Mouse (Mus musculus): Measurements from ENCODE around the gene Ptcd2. TPM values are rescaled to one million over a fixed set of nuclear protein-coding genes. Genes with fewer than 3 reads are reported as not detected.

The Ptcd2 gene
- polyA plus RNA-seq, 1 experiment from 2014 or later = 51.8 TPM

- Histone ChIP-seq H3K4me3 (no peak overlapping the region), H3K36me3 (peaks cover 7% of the 10 kb centered on the region), H3K9me3 (no peaks in the 10 kb centered on the region), H3K27me3 (ENCODE audit: insufficient read depth, poor library complexity, severe bottlenecking) (no peaks in the 10 kb centered on the region), H3K27ac (no peak overlapping the region), H3K4me1 (replicated peaks) (0 out of 2 replicates have a peak, but pooled peaks cover 3% of the 10 kb centered on the region)
- no peak for DNase-seq (ENCODE audit: low spot score)
- 76% methylated on average over 15 of the region's 15 CpGs for WGBS
Measured at GRCm38 (mm10) chr13:99314657-99315181, 29.8 kb downstream of the Ptcd2 start.

GRCm38 (mm10) chr13:99314098-99314497 lies 30.4 kb downstream of the Ptcd2 start:
- no peak for DNase-seq (ENCODE audit: low spot score)
- H3K4me3 ChIP-seq = no peak overlapping the region
- H3K27ac ChIP-seq = no peak overlapping the region
- H3K9me3 ChIP-seq = no peaks in the 10 kb centered on the region
- H3K36me3 ChIP-seq = peaks cover 1% of the 10 kb centered on the region; the same call in 1 of the 2 replicates
- 88% methylated on average over 5 of the region's 5 CpGs for WGBS
- H3K4me1 ChIP-seq (replicated peaks) = 0 out of 2 replicates have a peak, but pooled peaks cover 3% of the 10 kb centered on the region
- no peaks in the 10 kb centered on the region for H3K27me3 ChIP-seq (ENCODE audit: insufficient read depth, poor library complexity, severe bottlenecking)

GRCm38 (mm10) chr13:99308393-99308792 lies 36.1 kb downstream of the Ptcd2 start:
- H3K27me3 ChIP-seq (ENCODE audit: insufficient read depth, poor library complexity, severe bottlenecking) = no peaks in the 10 kb centered on the region
- no peak for DNase-seq (ENCODE audit: low spot score)
- H3K36me3 ChIP-seq = no peaks in the 10 kb centered on the region
- no peak overlapping the region for H3K27ac ChIP-seq
- 0 out of 2 replicates have a peak, but pooled peaks cover 3% of the 10 kb centered on the region for H3K4me1 ChIP-seq (replicated peaks)
- H3K4me3 ChIP-seq = no peak overlapping the region
- no peaks in the 10 kb centered on the region for H3K9me3 ChIP-seq
- 91% methylated on average over 8 of the region's 8 CpGs for WGBS

- Histone ChIP-seq H3K27ac (no peak overlapping the region), H3K36me3 (no peaks in the 10 kb centered on the region), H3K27me3 (ENCODE audit: insufficient read depth, poor library complexity, severe bottlenecking) (no peaks in the 10 kb centered on the region), H3K4me3 (no peak overlapping the region), H3K9me3 (no peaks in the 10 kb centered on the region), H3K4me1 (replicated peaks) (0 out of 2 replicates have a peak, but pooled peaks cover 3% of the 10 kb centered on the region)
- DNase-seq (ENCODE audit: low spot score) = no peak
- 90% methylated on average over 5 of the region's 5 CpGs for WGBS
Measured at GRCm38 (mm10) chr13:99307930-99308359, 36.6 kb downstream of the Ptcd2 start.

GRCm38 (mm10) chr13:99306164-99306563 lies 38.3 kb downstream of the Ptcd2 start:
- no peaks in the 10 kb centered on the region for H3K4me1 ChIP-seq (replicated peaks)
- 91% methylated on average over 8 of the region's 8 CpGs for WGBS
- no peak for DNase-seq (ENCODE audit: low spot score)

GRCm38 (mm10) chr13:99305186-99305585 lies 39.3 kb downstream of the Ptcd2 start:
- no peaks in the 10 kb centered on the region for H3K36me3 ChIP-seq
- no peak overlapping the region for H3K4me3 ChIP-seq
- no peak for DNase-seq (ENCODE audit: low spot score)
- no peaks in the 10 kb centered on the region for H3K27me3 ChIP-seq (ENCODE audit: insufficient read depth, poor library complexity, severe bottlenecking)
- no peaks in the 10 kb centered on the region for H3K4me1 ChIP-seq (replicated peaks)
- H3K9me3 ChIP-seq = no peaks in the 10 kb centered on the region
- WGBS = 83% methylated on average over 1 of the region's 1 CpGs
- H3K27ac ChIP-seq = no peak overlapping the region

More at GRCm38 (mm10) chr13:99306164-99306563, 38.3 kb downstream of the Ptcd2 start:
- H3K27ac ChIP-seq = no peak overlapping the region
- H3K4me3 ChIP-seq = no peak overlapping the region
- no peaks in the 10 kb centered on the region for H3K36me3 ChIP-seq
- no peaks in the 10 kb centered on the region for H3K9me3 ChIP-seq
- H3K27me3 ChIP-seq (ENCODE audit: insufficient read depth, poor library complexity, severe bottlenecking) = no peaks in the 10 kb centered on the region

- Histone ChIP-seq H3K4me3 (no peak overlapping the region), H3K4me1 (replicated peaks) (no peaks in the 10 kb centered on the region), H3K36me3 (no peaks in the 10 kb centered on the region), H3K9me3 (no peaks in the 10 kb centered on the region), H3K27me3 (ENCODE audit: insufficient read depth, poor library complexity, severe bottlenecking) (no peaks in the 10 kb centered on the region), H3K27ac (no peak overlapping the region)
- WGBS = 75% methylated on average over 11 of the region's 11 CpGs
- DNase-seq (ENCODE audit: low spot score) = no peak
Measured at GRCm38 (mm10) chr13:99304365-99304764, 40.1 kb downstream of the Ptcd2 start.

GRCm38 (mm10) chr13:99303846-99304245 lies 40.7 kb downstream of the Ptcd2 start:
- 88% methylated on average over 5 of the region's 5 CpGs for WGBS
- no peak overlapping the region for H3K27ac ChIP-seq
- no peak for DNase-seq (ENCODE audit: low spot score)
- no peaks in the 10 kb centered on the region for H3K36me3 ChIP-seq
- H3K27me3 ChIP-seq (ENCODE audit: insufficient read depth, poor library complexity, severe bottlenecking) = no peaks in the 10 kb centered on the region
- no peak overlapping the region for H3K4me3 ChIP-seq
- no peaks in the 10 kb centered on the region for H3K9me3 ChIP-seq
- H3K4me1 ChIP-seq (replicated peaks) = no peaks in the 10 kb centered on the region

- no peak overlapping the region for H3K27ac ChIP-seq
- H3K4me3 ChIP-seq = no peak overlapping the region
- no peaks in the 10 kb centered on the region for H3K4me1 ChIP-seq (replicated peaks)
- WGBS = 89% methylated on average over 5 of the region's 5 CpGs
- H3K9me3 ChIP-seq = peaks cover 3% of the 10 kb centered on the region; the same call in 1 of the 2 replicates
- no peaks in the 10 kb centered on the region for H3K27me3 ChIP-seq (ENCODE audit: insufficient read depth, poor library complexity, severe bottlenecking)
- no peaks in the 10 kb centered on the region for H3K36me3 ChIP-seq
- DNase-seq (ENCODE audit: low spot score) = no peak
Measured at GRCm38 (mm10) chr13:99299921-99300320, 44.6 kb downstream of the Ptcd2 start.

GRCm38 (mm10) chr13:99294176-99294575 lies 50.3 kb downstream of the Ptcd2 start:
- H3K4me1 ChIP-seq (replicated peaks) = no peaks in the 10 kb centered on the region
- no peaks in the 10 kb centered on the region for H3K36me3 ChIP-seq
- H3K4me3 ChIP-seq = no peak overlapping the region
- 92% methylated on average over 13 of the region's 13 CpGs for WGBS
- no peaks in the 10 kb centered on the region for H3K27me3 ChIP-seq (ENCODE audit: insufficient read depth, poor library complexity, severe bottlenecking)
- H3K9me3 ChIP-seq = peaks cover 3% of the 10 kb centered on the region; the same call in 1 of the 2 replicates
- H3K27ac ChIP-seq = no peak overlapping the region
- no peak for DNase-seq (ENCODE audit: low spot score)

GRCm38 (mm10) chr13:99290766-99291165 lies 53.7 kb downstream of the Ptcd2 start:
- no peaks in the 10 kb centered on the region for H3K4me1 ChIP-seq (replicated peaks)
- H3K4me3 ChIP-seq = no peak overlapping the region
- peaks cover 3% of the 10 kb centered on the region; the same call in 1 of the 2 replicates for H3K9me3 ChIP-seq
- no peaks in the 10 kb centered on the region for H3K27me3 ChIP-seq (ENCODE audit: insufficient read depth, poor library complexity, severe bottlenecking)
- DNase-seq (ENCODE audit: low spot score) = no peak
- H3K27ac ChIP-seq = no peak overlapping the region
- H3K36me3 ChIP-seq = no peaks in the 10 kb centered on the region
- WGBS = 91% methylated on average over 8 of the region's 8 CpGs

- Histone ChIP-seq H3K36me3 (no peaks in the 10 kb centered on the region), H3K4me1 (replicated peaks) (peaks cover 17% of the 10 kb centered on the region), H3K27me3 (ENCODE audit: insufficient read depth, poor library complexity, severe bottlenecking) (no peaks in the 10 kb centered on the region), H3K9me3 (no peaks in the 10 kb centered on the region), H3K27ac (no peak overlapping the region), H3K4me3 (no peak overlapping the region)
- 91% methylated on average over 9 of the region's 9 CpGs for WGBS
- DNase-seq (ENCODE audit: low spot score) = no peak
Measured at GRCm38 (mm10) chr13:99287786-99288185, 56.7 kb downstream of the Ptcd2 start.

- no peaks in the 10 kb centered on the region for H3K9me3 ChIP-seq
- 91% methylated on average over 4 of the region's 4 CpGs for WGBS
- no peak for DNase-seq (ENCODE audit: low spot score)
- H3K4me1 ChIP-seq (replicated peaks) = peaks cover 17% of the 10 kb centered on the region
- no peaks in the 10 kb centered on the region for H3K27me3 ChIP-seq (ENCODE audit: insufficient read depth, poor library complexity, severe bottlenecking)
- no peaks in the 10 kb centered on the region for H3K36me3 ChIP-seq
- H3K4me3 ChIP-seq = no peak overlapping the region
- H3K27ac ChIP-seq = no peak overlapping the region
Measured at GRCm38 (mm10) chr13:99287207-99287606, 57.3 kb downstream of the Ptcd2 start.

- no peaks in the 10 kb centered on the region for H3K27me3 ChIP-seq (ENCODE audit: insufficient read depth, poor library complexity, severe bottlenecking)
- no peak overlapping the region for H3K27ac ChIP-seq
- no peaks in the 10 kb centered on the region for H3K9me3 ChIP-seq
- WGBS = 55% methylated on average over 2 of the region's 2 CpGs
- H3K4me1 ChIP-seq (replicated peaks) = peaks cover 17% of the 10 kb centered on the region
- no peaks in the 10 kb centered on the region for H3K36me3 ChIP-seq
- H3K4me3 ChIP-seq = no peak overlapping the region
- DNase-seq (ENCODE audit: low spot score) = peak; percentile 7
Measured at GRCm38 (mm10) chr13:99285241-99285640, 59.3 kb downstream of the Ptcd2 start.
